Mouse (Mus musculus) c-Kit-positive CD71-positive TER-119-positive erythroid progenitor cells, embryonic 14.5 days (primary cell): Measurements from ENCODE around the gene Ednrb.

Experiments
- DNase-seq: peaks from one replicate; pipeline ENCODE4 v3.0.0-alpha.2; 2013; ENCODE audit warnings: low spot score

The Ednrb gene

DNA sequence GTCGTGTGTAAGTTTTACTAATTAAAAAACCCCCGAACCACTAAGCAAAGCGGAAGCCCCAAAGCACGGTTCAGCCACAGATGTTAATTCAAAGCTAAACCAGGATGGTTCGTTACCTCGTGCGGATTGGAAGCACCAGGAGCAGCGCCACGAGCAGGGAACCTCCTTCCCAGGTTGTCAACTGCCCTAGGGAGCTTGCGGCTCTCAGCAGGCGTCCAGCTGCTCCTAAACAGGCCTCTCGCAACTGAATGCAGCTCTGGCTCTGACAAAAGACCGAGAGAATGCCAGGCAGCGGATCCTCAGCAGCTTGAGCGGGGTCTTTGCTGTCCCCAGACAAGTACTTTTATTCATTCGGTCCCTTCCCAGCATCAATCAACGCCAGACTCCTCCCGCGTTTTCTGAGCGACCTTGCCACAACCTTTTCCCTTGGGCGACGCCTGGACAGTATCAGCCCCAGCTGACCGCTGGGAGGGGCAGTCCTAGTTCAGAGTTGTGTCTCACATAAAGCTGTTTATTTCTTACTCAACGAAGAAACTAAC lies at the start of gene Ednrb:
TSS of gene Ednrb (minus strand) at position 392 of the 539 bp plus-strand sequence.
- no peak for DNase-seq

GRCm38 (mm10) chr14:103892411-103892938 lies 48.3 kb upstream of the Ednrb start:
- no peak for DNase-seq

DNA sequence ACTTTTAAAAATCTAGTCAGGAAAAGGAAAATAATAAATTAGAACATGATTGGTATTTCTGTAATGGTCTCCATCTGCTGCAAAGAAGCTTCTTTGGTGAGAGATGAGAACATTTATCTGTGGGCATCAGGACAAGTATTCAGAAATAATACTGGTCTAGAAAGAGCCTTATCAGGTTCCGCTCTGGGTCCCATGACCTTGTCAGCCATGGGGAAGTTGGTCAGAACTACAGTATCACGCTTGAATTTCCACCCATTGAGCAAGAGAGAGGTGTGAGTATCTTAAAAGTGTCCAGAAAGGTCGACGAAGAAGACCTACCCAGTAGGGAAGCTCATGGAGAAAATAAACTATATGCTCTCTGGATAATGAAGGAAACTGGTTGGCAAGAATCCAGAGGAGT lies 46.6 kb upstream of the Ednrb start:
- no peak for DNase-seq

DNA sequence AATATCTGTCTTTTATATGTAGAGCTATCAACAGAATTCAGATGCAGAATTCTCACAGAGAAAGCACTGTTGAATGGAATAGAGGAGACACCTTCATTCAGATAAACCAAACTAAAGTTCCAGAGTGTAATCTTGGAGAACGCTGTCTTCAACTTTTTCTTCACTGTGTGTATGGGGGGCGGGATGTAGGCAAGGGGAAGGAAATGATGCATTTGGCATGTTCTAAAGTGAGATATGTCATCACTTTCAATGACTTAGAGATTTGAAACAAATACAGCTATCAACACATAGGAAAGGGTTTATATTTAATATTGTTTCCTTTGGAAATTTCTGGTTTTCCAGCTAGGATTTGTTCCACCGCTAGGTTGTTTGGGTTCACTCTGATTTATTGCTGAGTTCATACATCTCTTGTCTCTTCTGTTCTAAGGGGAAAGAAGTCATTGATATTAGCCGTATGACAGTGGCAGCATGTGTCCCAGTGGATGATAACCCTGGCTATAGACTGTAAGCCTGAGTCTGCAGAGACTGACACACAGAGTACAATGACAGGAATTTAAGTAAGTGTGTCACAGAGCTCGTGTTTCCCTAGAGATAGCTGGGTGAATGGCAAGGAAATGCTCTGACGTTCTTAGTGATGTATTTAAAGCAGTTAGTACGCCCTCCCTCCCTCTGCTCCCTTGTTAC lies 40.8 kb upstream of the Ednrb start:
- DNase-seq, result no peak

GRCm38 (mm10) chr14:103882943-103883342 lies 38.7 kb upstream of the Ednrb start:
- DNase-seq, result no peak

- no peak for DNase-seq
Observed at GRCm38 (mm10) chr14:103877117-103877516, 32.9 kb upstream of the Ednrb start.

- no peak for DNase-seq
Observed at GRCm38 (mm10) chr14:103876598-103876997, 32.4 kb upstream of the Ednrb start.

GRCm38 (mm10) chr14:103866636-103867035 lies 22.4 kb upstream of the Ednrb start:
- DNase-seq, result no peak

DNA sequence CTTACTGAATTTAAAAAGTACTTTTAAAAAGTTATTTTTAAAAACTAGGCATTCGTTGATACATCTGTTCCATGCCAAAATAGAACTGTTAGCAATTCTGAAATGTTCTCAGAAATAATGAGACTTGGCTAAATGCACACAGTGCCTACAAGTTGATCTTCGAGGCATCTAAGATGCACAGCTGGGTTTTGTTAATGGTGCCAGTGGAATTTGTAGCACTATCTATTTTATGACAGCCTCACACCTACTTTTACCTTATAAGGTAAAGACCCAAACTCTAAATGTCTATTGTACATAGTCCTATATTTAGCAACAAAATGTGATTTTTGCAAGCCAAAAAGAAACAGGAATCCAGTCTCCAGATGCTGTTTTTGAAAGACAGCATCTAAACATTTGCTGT lies 21.0 kb upstream of the Ednrb start:
- DNase-seq, result no peak

DNA sequence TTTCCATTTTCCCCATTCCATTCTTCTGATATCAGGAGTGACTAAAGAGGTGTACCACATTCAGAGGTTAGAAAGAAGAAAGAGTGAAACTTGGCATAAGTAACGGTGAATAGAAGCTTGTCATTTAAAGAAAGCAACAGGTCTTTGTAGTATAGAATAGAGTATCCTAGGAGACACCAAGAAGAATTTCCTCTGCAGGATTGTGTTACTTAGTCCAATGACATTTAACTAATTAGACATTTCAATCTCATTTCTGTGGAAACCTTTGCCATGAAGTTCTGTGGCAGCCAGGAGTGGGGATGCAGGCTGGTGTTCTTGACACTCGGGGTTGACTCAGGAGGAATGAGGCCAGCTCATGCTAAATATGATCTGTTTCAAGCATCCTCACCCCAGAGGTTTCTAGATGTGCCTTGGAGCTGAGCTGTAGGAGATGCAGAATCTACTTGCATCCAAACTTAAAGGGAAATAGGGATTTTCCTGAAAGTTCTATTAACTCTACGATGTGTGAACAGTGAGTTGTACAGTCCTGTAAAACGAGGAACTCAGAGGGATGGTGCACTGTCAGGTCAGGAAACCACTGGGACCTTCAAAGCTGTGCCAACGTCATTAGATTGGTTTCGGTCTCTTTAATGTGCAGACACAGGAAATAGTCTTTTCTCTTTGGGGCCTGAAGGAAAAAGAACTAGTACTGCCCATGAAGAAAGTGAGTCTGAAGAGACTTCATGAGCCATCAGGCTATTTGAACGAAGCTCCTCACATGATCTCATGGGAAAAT lies 6.1 kb upstream of the Ednrb start:
- DNase-seq, result no peak

DNA sequence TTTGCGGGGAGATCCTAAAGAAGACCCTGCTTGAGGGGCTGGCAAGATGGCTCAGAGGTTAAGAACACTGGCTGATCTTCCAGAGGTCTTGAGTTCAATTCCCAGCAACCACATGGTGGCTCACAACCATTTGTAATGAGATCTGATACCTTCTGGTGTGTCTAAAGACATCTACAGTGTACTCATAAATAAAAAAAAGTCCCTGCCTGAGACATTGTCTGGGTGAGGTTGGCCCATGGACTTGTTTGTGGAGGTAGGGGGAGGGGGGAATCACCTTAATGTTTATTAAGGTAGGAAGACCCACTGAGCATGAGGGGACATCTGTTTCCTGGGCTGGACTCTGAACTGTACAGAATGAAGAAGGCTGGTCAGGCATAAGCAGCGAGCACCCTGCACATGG lies 1.5 kb upstream of the Ednrb start:
- no peak for DNase-seq

DNA sequence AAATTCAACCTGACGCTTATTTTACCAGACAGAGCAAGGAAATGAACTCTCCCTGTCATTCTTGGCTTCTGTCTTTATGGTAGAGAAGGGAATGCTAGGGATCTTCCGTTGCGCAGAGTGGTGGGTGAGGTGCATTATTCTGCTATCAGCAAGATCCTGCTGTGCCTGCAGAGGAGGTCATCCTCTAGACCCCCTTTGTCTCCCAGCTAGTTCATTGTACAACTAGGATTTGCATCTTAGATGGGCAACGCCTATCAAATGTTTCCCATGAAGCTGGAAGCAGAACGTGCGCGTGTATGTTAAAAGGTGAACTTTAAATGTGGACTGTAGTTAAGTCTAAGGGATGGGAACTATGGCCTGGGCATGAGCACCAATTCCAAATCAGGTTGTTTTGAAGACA lies 742 bp upstream of the Ednrb start:
- DNase-seq, result no peak

DNA sequence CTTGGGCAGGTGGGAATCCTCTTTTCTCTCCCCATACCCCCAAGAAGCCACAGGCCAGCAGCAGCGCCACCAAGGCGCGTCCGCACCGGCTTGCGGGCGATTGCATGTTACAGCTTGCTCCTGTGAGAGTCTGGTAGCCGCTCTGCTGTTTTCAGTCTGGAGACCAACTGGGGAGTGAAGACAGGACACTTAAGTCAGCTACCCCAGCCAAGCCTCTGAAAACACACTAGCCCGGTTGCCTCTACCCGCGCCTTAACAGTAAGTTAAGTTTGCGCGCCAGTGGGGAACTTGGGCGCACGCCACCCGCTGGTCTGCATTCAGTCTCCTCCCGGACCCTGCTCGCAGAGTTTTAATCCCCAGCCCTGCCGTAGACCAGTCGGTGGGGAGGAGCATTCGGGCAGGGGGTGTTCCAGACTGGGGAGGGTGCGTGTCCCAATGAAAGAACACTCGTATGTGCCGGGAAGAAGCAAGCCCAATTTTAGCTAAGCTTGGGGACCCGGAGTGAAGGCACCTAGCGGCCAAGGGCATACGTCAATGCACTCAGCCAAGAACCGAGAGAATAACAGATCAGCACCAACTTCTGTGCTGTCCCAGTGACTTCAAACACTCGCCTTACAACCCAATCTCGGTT lies 716 bp downstream of the Ednrb start:
- no peak for DNase-seq

GRCm38 (mm10) chr14:103842896-103843295 lies 1.3 kb downstream of the Ednrb start:
- no peak for DNase-seq

DNA sequence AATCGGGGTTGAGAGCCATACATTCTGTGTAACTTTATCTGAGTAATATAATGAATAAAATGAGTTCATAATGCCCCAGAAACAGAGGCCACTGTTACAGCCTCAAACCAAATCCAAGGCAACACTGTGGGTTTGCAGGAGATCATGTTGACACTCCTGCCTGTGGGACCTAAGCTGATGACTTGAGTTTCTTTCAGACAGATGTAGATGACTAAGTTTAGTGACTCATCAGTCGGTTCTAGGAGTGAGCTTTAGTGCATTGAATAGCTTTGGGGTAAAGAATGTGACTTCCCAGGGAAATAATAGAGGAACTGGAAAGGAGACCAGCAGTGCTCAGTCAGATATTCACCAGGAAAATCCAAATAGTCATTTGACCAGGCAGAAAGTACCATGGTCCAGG lies 3.8 kb downstream of the Ednrb start:
- DNase-seq, result no peak

DNA sequence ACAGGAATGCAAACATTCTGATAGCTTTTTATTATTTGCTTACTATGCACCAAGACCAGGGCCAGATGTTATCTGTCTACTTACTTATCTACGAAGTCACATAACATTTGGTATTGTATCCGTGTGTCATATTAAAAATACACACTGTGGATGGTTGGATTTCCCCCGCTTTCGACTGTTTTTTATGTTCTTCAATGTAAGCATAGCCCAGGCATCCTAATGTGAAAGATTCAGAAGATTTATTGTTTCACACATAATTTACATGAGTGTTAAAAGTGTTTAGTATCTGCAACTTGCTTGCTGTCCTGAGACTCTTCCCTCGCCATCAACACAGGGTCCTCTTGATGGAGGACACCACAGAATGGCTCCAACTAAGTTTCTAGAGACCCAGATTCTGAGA lies 5.3 kb downstream of the Ednrb start:
- DNase-seq, result no peak

- DNase-seq, result no peak
Observed at GRCm38 (mm10) chr14:103834589-103834988, 9.6 kb downstream of the Ednrb start.

- DNase-seq, result no peak
Observed at GRCm38 (mm10) chr14:103834147-103834546, 10.1 kb downstream of the Ednrb start.

GRCm38 (mm10) chr14:103832472-103832871 lies 11.7 kb downstream of the Ednrb start:
- no peak for DNase-seq

DNA sequence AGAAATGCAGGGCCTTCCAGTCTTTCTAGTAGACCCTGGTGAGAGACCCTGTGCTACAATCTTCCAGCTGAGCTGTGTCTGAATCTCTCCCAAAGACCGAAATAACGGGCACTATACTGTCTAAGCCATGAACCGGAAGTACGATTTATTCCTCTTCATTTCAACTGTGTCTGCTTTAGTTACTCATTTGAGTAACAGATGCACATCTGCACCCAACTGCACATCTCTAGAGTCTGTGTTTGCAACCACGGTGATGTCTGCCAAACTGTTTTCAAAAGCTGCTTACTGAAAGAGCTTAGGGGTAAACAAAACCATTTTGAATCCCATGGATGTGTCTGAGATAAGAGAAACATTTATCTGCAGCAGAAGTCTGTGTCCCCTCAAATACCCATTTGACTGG lies 13.2 kb downstream of the Ednrb start:
- DNase-seq, result no peak

DNA sequence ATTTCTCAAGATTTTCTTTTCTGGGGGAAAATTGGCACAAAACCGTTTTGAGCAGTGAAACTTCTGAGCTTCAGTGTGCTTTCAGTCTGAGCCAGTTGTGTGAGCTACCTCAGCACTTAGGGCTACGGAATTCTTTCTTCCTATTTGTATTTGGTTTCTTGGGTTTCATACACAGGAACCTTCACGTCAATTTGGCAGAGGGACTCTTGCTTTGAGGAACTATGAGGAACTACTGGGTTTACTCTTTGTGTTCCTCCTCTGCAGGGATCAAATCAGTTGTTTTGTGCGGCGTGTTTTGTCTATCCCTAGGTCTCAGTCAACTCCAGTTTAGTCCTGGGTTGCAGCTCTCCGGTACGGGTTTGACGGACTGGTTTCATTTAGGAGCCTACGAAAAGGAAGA lies 17.9 kb downstream of the Ednrb start:
- DNase-seq, result no peak

DNA sequence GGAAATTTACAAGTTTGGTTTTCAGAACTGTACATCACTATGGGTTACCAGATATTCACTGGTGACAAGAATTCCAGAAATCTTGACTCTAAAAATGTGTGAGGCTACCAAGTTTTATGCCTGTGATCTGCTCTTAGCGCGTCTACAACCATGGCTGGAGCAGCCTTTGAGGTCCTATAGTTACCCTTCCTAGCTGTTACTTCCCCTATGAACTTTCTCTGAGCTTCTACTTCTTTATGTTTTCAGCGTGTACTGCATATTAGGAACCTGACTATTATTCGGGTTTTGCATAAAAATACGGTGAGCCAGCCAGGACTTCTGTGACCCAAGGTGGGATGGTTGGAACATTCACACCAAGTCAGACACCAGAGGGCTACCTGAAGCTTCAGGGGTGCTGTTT lies 18.3 kb downstream of the Ednrb start:
- DNase-seq, result no peak

DNA sequence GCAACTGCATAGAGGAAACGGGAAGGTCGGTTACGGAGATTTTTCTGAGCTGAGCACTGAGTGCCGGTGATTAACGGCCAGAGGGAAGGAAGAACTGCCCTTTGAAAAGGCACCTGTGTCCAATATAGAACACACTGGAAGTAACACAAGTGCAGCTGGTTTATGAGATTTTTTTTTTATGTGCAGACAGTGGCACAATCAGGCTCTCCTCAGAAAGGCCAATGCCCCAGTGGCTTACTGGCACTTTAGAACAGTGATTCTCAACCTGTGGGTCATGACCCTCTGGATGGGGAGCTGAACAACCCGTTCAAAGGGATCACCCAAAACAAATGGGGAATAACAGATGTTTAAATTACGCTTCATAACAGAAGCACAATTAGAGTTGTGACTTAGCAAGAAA lies 20.7 kb downstream of the Ednrb start:
- DNase-seq, result no peak
